In the genomic region with DNA sequence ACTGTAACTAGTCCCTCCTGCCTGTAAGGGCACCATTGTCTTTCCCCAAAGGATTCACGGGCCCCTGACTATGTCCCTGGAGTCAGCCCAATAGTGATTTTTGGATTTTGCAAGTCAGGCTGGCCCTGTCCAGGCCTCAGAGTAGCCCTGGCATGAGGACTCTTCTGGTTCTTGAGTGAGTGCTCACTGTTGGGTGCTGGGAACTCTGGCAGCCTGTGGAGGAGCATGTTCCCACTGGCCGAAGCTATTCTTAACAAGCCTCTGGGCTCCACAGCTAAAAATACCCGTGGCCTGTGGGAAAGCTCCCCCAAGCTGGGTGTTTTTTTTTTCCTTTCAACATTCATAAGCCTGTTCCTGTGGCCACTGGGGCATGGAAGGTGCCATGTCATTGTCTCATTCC, we compare ENCODE assay signal across 21 mouse cellular contexts.
DNase-seq lines count a peak whose midpoint lies in the region; ATAC-seq and TF ChIP-seq lines count a peak whose summit lies in the region.
"Had no signal": no experiment of that assay in that cellular context is flagged by ENCODE, and none has a peak within 500 bp of the region (broad histone marks: within the 10 kb centered on the region; RNA-seq: fewer than 3 reads in every experiment).

No protein-coding gene starts in this region.

- intact Hi-C loops in gastrocnemius, adult 2 months (cut with DNase I), result no loop called here
- intact Hi-C loops in heart, adult 2 months (cut with DNase I), result no loop called here

- no peak overlapping the region for H3K4me2 ChIP-seq in heart, embryonic 11.5 days
- H3K4me2 ChIP-seq: forebrain, embryonic 13.5 days; heart, embryonic 13.5 days; hindbrain, embryonic 14.5 days; intestine, embryonic 15.5 days; kidney, embryonic 15.5 days had no signal

- peak overlapping the region; percentile 77 for H3K27ac ChIP-seq in gastrocnemius, adult 2 months
- H3K27ac ChIP-seq in heart, adult 2 months, result peak overlapping the region; percentile 73
- no peak overlapping the region for H3K27ac ChIP-seq in heart, embryonic 11.5 days (ENCODE audit: low read depth, low read length)
- H3K27ac ChIP-seq: embryonic facial prominence, embryonic 10.5 days; forebrain, embryonic 13.5 days; heart, embryonic 13.5 days; hindbrain, embryonic 14.5 days; intestine, embryonic 15.5 days; kidney, embryonic 15.5 days had no signal

- no peak overlapping the region for H3K4me3 ChIP-seq in gastrocnemius, adult 2 months
- no peak overlapping the region for H3K4me3 ChIP-seq in heart, adult 2 months
- H3K4me3 ChIP-seq in heart, embryonic 11.5 days (ENCODE audit: low read depth, low read length), result no peak overlapping the region
- H3K4me3 ChIP-seq: embryonic facial prominence, embryonic 10.5 days; forebrain, embryonic 13.5 days; heart, embryonic 13.5 days; intestine, embryonic 15.5 days; kidney, embryonic 15.5 days had no signal

- no peak for TF ChIP-seq CTCF in gastrocnemius, adult 2 months (IDR thresholded peaks at IDR 0.05)
- TF ChIP-seq CTCF in heart, adult 2 months (IDR thresholded peaks at IDR 0.05), result no peak

- TF ChIP-seq EP300 in heart, adult 2 months (IDR thresholded peaks at IDR 0.05; ENCODE audit: insufficient read depth, low read depth, low read length), result no peak

- TF ChIP-seq POLR2A in heart, adult 2 months (IDR thresholded peaks at IDR 0.05; ENCODE audit: insufficient read depth, low read depth, low read length), result no peak

- peak; percentile 52 for DNase-seq in adrenal gland, postnatal 10 days
- no peak for DNase-seq in adrenal gland, adult (ENCODE audit: inconsistent age in 2 of 2, low spot score in 1 of 2)
- DNase-seq in gastrocnemius, adult 2 months, result peak; percentile 60
- no peak for DNase-seq in gastrocnemius, postnatal 4 days (ENCODE audit: low spot score in 2 of 2)
- DNase-seq in heart, adult 2 months, result peak in 1 of 2 experiments; percentile 63
- DNase-seq in skeletal muscle tissue, adult 2 months (ENCODE audit: low read depth, low spot score), result peak; percentile 38
- DNase-seq in kidney, adult 9 months, result no peak
- DNase-seq: B cell, adult 2 months; cerebellum, adult 2 months; cerebellum, postnatal 10 days; forebrain, postnatal 0 days; kidney, adult 18-20 months had no signal

- no peaks in the 10 kb centered on the region for H3K27me3 ChIP-seq in heart, adult 2 months (ENCODE audit: control insufficient read depth, insufficient read depth, low read length)
- H3K27me3 ChIP-seq in heart, embryonic 11.5 days (ENCODE audit: control insufficient read depth, insufficient read depth, low read length), result no peaks in the 10 kb centered on the region
- H3K27me3 ChIP-seq: forebrain, embryonic 13.5 days; heart, embryonic 13.5 days; intestine, embryonic 15.5 days; kidney, embryonic 15.5 days had no signal

- no peaks in the 10 kb centered on the region for H3K79me2 ChIP-seq in heart, adult 2 months (replicated peaks; ENCODE audit: control insufficient read depth, insufficient read depth, low read length)

- 37% methylated on average over 3 of the region's 3 CpGs for WGBS in heart, adult 2 months
- 49% methylated on average over 3 of the region's 3 CpGs for WGBS in heart, embryonic 11.5 days (ENCODE audit: insufficient replicate concordance)

- no peaks in the 10 kb centered on the region for H3K9me3 ChIP-seq in heart, embryonic 11.5 days (replicated peaks; ENCODE audit: control insufficient read depth, low read length)
- H3K9me3 ChIP-seq: embryonic facial prominence, embryonic 10.5 days; forebrain, embryonic 13.5 days; G1E; heart, embryonic 13.5 days; intestine, embryonic 15.5 days; kidney, embryonic 15.5 days had no signal

- no peak for ATAC-seq in heart, embryonic 11.5 days (replicated peaks; ENCODE audit: insufficient number of reproducible peaks, low FRiP score, low TSS enrichment)
- ATAC-seq: CD4-positive, CD25-positive, alpha-beta regulatory T cell, adult 4 months; forebrain, embryonic 13.5 days; forebrain, postnatal 0 days; intestine, embryonic 15.5 days had no signal

- no peaks in the 10 kb centered on the region for H3K36me3 ChIP-seq in heart, adult 2 months (ENCODE audit: control insufficient read depth, insufficient read depth, low read length)
- H3K36me3 ChIP-seq in heart, embryonic 11.5 days (ENCODE audit: control insufficient read depth, insufficient read depth, low read length), result no peaks in the 10 kb centered on the region
- H3K36me3 ChIP-seq: embryonic facial prominence, embryonic 10.5 days; G1E; heart, embryonic 13.5 days; intestine, embryonic 15.5 days; kidney, embryonic 15.5 days had no signal

- H3K9ac ChIP-seq in heart, adult 2 months (ENCODE audit: low read depth, low read length), result no peak overlapping the region
- no peak overlapping the region for H3K9ac ChIP-seq in heart, embryonic 11.5 days (ENCODE audit: low read depth, low read length)
- H3K9ac ChIP-seq: forebrain, embryonic 13.5 days; forebrain, postnatal 0 days; heart, embryonic 13.5 days; hindbrain, embryonic 14.5 days; intestine, embryonic 15.5 days; kidney, embryonic 15.5 days had no signal

- H3K4me1 ChIP-seq in heart, adult 2 months (ENCODE audit: control insufficient read depth, insufficient read depth, low read length), result peaks cover 24% of the 10 kb centered on the region
- peaks cover 8% of the 10 kb centered on the region; the same call in 1 of the 2 replicates for H3K4me1 ChIP-seq in heart, embryonic 11.5 days (ENCODE audit: control insufficient read depth, insufficient read depth, low read length)
- H3K4me1 ChIP-seq: forebrain, embryonic 13.5 days; intestine, embryonic 15.5 days had no signal

Comparison
In these comparisons a context has a peak if more than half of its experiments do, and no peak if none do; other contexts are left out.
1. DNase-seq: peak in adrenal gland, postnatal 10 days (single experiment), gastrocnemius, adult 2 months (single experiment) and skeletal muscle tissue, adult 2 months (single experiment); none in adrenal gland, adult (0 of 2), gastrocnemius, postnatal 4 days (0 of 2) and kidney, adult 9 months (single experiment).